Mouse (Mus musculus): ENCODE results near the gene Rsl24d1.

DNA sequence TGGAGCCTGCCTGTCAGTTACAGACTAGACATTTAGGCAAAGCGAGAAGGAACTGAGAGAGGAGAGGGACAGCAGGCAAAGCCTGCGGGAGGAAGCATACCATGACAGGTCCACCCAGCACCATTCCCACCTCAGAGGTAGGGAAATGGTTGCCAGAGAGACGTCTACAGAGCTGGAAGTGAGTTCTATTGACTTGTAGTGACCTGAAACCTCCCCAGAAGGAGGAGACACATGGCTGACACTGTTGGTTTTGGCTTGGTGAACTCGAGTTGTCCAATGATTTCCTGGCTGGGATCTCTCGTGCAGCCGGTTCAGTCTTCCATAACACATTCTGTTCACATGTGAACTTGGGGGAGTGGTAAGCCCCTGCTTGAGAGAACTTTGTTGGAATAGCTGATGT is 29.3 kb upstream of the Rsl24d1 start:
- TF ChIP-seq GABPA (IDR thresholded peaks at IDR 0.05; ENCODE audit: low read depth, low read length): no peak
- TF ChIP-seq ETS1 (IDR thresholded peaks at IDR 0.05; ENCODE audit: low read depth, low read length): no peak
- no peak for TF ChIP-seq CTCF (IDR thresholded peaks at IDR 0.05 in 2 of 3, conservative IDR thresholded peaks at IDR 0.05 in 1 of 3; ENCODE audit: control insufficient read depth in 1 of 3, insufficient read depth in 1 of 3, low read depth in 2 of 3, low read length in 3 of 3, poor library complexity in 1 of 3, severe bottlenecking in 1 of 3)
- no peak for TF ChIP-seq EP300 (IDR thresholded peaks at IDR 0.05; ENCODE audit: low read depth in 1 of 2, low read length in 2 of 2)
- no peak for TF ChIP-seq TCF12 (IDR thresholded peaks at IDR 0.05; ENCODE audit: low read depth, low read length)
- no peak for TF ChIP-seq MAZ (IDR thresholded peaks at IDR 0.05; ENCODE audit: low read depth, low read length)
- TF ChIP-seq CHD1 (IDR thresholded peaks at IDR 0.05; ENCODE audit: low read depth, low read length): no peak
- TF ChIP-seq ZC3H11A (IDR thresholded peaks at IDR 0.05; ENCODE audit: low read depth, low read length): no peak
- no peak for TF ChIP-seq USF1 (IDR thresholded peaks at IDR 0.05; ENCODE audit: low read depth, low read length)
- TF ChIP-seq POLR2A (IDR thresholded peaks at IDR 0.05; ENCODE audit: control insufficient read depth in 1 of 2, insufficient read depth in 1 of 2, low read depth in 1 of 2, low read length in 2 of 2, poor library complexity in 1 of 2): no peak
- no peak for TF ChIP-seq GATA1 (IDR thresholded peaks at IDR 0.05; ENCODE audit: low read depth, low read length)

Data from MEL (cell line).